Mouse (Mus musculus): Measurements from ENCODE around the gene Pld5. TPM values are rescaled to one million over a fixed set of nuclear protein-coding genes. Genes with fewer than 3 reads are reported as not detected.
"Not testable (repeated sequence)": the region's sequence is repeated elsewhere in the genome, so short reads cannot be mapped to it uniquely, and the experiment has no call there.

Pld5 gene
- total RNA-seq, 2 experiments from 2014 or later, result 0.14 to 0.23 TPM

GRCm38 (mm10) chr1:175988448-175988847, 286.7 kb downstream of the Pld5 start:
- DNase-seq (ENCODE audit: low spot score), result no peak
- intact Hi-C loops (cut with DNase I), result no loop called here

GRCm38 (mm10) chr1:175979014-175979413, 296.1 kb downstream of the Pld5 start, which contains the start of gene Rbm8a2:
Gene Rbm8a2, minus strand, starts transcription at chr1:175979114.
- intact Hi-C loops (cut with DNase I), result not testable (repeated sequence)

GRCm38 (mm10) chr1:175970710-175971109, 304.4 kb downstream of the Pld5 start:
- intact Hi-C loops (cut with DNase I), result no loop called here
- no peak for DNase-seq (ENCODE audit: low spot score)

More at GRCm38 (mm10) chr1:175979014-175979413, 296.1 kb downstream of the Pld5 start, which contains the start of gene Rbm8a2:
- DNase-seq (ENCODE audit: low spot score), result not testable (repeated sequence)

GRCm38 (mm10) chr1:175967004-175967745, 307.9 kb downstream of the Pld5 start:
- intact Hi-C loops (cut with DNase I), result no loop called here
- no peak for DNase-seq (ENCODE audit: low spot score)

GRCm38 (mm10) chr1:175961786-175962185, 313.3 kb downstream of the Pld5 start:
- no peak for DNase-seq (ENCODE audit: low spot score)
- intact Hi-C loops (cut with DNase I), result no loop called here

- DNase-seq (ENCODE audit: low spot score), result no peak
- intact Hi-C loops (cut with DNase I), result no loop called here
Measured at GRCm38 (mm10) chr1:175950851-175951250, 324.3 kb downstream of the Pld5 start.

GRCm38 (mm10) chr1:175950421-175950820, 324.7 kb downstream of the Pld5 start:
- DNase-seq (ENCODE audit: low spot score), result no peak
- intact Hi-C loops (cut with DNase I), result no loop called here

- no peak for DNase-seq (ENCODE audit: low spot score)
- intact Hi-C loops (cut with DNase I), result no loop called here
Measured at GRCm38 (mm10) chr1:175946718-175947315, 328.3 kb downstream of the Pld5 start.

- intact Hi-C loops (cut with DNase I), result no loop called here
- DNase-seq (ENCODE audit: low spot score), result no peak
Measured at GRCm38 (mm10) chr1:175943168-175943567, 331.9 kb downstream of the Pld5 start.

- intact Hi-C loops (cut with DNase I), result loop anchor here (10.0 kb wide), 1 partner anchor 926 kb away; no protein-coding TSS in a partner anchor
- no peak for DNase-seq (ENCODE audit: low spot score)
Measured at GRCm38 (mm10) chr1:175938731-175939130, 336.4 kb downstream of the Pld5 start.

GRCm38 (mm10) chr1:175936282-175936737, 338.8 kb downstream of the Pld5 start:
- DNase-seq (ENCODE audit: low spot score), result no peak

GRCm38 (mm10) chr1:175931391-175931790, 343.7 kb downstream of the Pld5 start:
- intact Hi-C loops (cut with DNase I), result loop anchor here (10.0 kb wide), 1 partner anchor 933 kb away; no protein-coding TSS in a partner anchor
- no peak for DNase-seq (ENCODE audit: low spot score)

More at GRCm38 (mm10) chr1:175936282-175936737, 338.8 kb downstream of the Pld5 start:
- intact Hi-C loops (cut with DNase I), result loop anchor here (1.0 to 10.0 kb wide), 3 partner anchors 286 to 928 kb away; no protein-coding TSS in a partner anchor

GRCm38 (mm10) chr1:175923848-175924787, 351.0 kb downstream of the Pld5 start:
- DNase-seq (ENCODE audit: low spot score), result no peak
- intact Hi-C loops (cut with DNase I), result loop anchor here (5.0 to 10.0 kb wide), 4 partner anchors 229 to 1329 kb away; partner anchors contain the start of genes Chml, Fh1, Opn3 and Wdr64

- intact Hi-C loops (cut with DNase I), result loop anchor here (5.0 to 10.0 kb wide), 4 partner anchors 226 to 1326 kb away; partner anchors contain the start of genes Chml, Fh1, Opn3 and Wdr64
- no peak for DNase-seq (ENCODE audit: low spot score)
Measured at GRCm38 (mm10) chr1:175921091-175921490, 354.0 kb downstream of the Pld5 start.

GRCm38 (mm10) chr1:175920029-175920428, 355.1 kb downstream of the Pld5 start, which contains the start of gene Gm38100:
Gene Gm38100, plus strand, starts transcription at chr1:175920329.
- no peak for DNase-seq (ENCODE audit: low spot score)
- intact Hi-C loops (cut with DNase I), result loop anchor here (5.0 to 10.0 kb wide), 4 partner anchors 225 to 1325 kb away; partner anchors contain the start of genes Chml, Fh1, Opn3 and Wdr64

- intact Hi-C loops (cut with DNase I), result no loop called here
- DNase-seq (ENCODE audit: low spot score), result no peak
Measured at GRCm38 (mm10) chr1:175913728-175914303, 361.3 kb downstream of the Pld5 start.
